Mouse (Mus musculus) layer of hippocampus, adult 2 months (tissue): ENCODE measurements at regions not wholly inside any gene's neighbourhood (a gene's known extent, or its start where the extent isn't known, plus 50 kb on each side); places are given as distances from the start of the nearest gene placed in this dataset.
A peak's percentile ranks its signal among the peaks of the same experiment; 100 is the strongest.

ENCODE experiments used
- DNase-seq, 2 experiments: peaks; one replicate each; pipeline ENCODE4 v3.0.0; 2022; ENCODE audit warnings: low spot score in 2 of 2
- H3K27ac ChIP-seq: fragments of 200-600 bp; 2 replicates; pipeline ENCODE4 v1.8.1; 2022
- H3K4me3 ChIP-seq: fragments of 200-600 bp; 2 replicates; pipeline ENCODE4 v1.8.1; 2022; ENCODE audit warnings: mild to moderate bottlenecking
- CTCF ChIP-seq: fragments of 200-600 bp; conservative IDR thresholded peaks from 2 replicates; pipeline ENCODE4 v1.8.1; 2022; ENCODE audit warnings: antibody characterized with exemption, mild to moderate bottlenecking, moderate library complexity

DNA sequence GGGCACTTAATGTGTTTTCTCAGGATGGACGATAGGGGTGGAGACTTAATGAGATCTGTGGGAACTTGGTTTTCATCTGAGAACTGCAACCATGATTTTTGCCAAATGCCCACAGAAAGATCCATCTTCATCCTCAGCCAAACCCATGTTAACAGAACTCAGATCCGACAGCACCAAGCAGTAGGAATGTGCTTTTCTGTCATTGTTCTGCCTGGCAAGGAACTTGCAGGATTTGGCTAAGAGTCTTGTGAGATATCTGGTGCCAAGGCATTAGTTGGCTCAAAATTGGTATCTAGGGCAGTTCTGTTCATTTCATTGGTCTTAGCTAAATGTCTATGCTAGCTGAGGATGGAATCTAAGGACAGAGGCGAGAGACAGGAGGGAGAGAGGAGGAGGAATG, 182.7 kb upstream of the Adra1b start:
- no peak overlapping the region for H3K27ac ChIP-seq
- no peak overlapping the region for H3K4me3 ChIP-seq
- DNase-seq, result no peak
- no peak for TF ChIP-seq CTCF

DNA sequence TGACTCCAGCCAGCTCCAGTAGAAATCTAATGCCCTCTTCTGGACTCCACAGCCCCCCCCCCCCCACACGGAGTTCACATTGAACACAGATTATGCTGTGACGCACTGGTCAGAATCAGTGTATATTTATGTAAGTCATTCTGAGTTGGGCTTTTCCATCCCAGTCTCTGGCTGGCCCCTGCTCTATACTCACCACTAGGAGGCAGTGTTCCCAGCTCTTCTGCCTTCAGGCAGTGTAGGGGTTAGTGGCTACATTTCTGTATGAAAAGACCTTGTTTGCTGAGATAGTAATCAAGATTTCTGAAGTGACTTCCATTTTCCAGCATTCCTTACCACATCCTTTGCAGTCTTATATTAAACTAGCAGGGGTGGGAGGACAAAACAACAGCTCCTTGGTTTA, 185.9 kb upstream of the Adra1b start:
- H3K4me3 ChIP-seq, result no peak overlapping the region
- peak; percentile 58 for TF ChIP-seq CTCF
- no peak for DNase-seq
- no peak overlapping the region for H3K27ac ChIP-seq

DNA sequence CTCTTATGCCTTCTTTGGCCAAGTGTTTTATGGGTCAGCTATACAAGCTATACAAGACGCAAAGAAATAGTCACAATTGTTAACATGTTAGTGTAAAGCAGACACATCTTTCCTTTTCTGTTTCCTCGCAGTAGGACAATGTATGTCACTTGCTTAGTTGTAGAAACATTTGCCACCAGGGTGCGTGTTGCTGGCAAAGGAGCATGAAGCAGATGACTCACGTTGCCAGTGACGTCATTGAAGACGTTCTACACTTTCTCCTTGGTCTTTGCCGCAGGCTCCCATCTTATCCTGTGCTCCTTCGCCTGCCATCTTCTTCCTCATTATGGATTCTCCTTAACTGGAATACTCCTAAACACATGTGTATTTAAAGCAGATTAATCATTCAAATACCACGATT, 188.5 kb upstream of the Adra1b start:
- Histone ChIP-seq H3K4me3 (no peak overlapping the region), H3K27ac (no peak overlapping the region)
- DNase-seq, result no peak
- TF ChIP-seq CTCF, result no peak

DNA sequence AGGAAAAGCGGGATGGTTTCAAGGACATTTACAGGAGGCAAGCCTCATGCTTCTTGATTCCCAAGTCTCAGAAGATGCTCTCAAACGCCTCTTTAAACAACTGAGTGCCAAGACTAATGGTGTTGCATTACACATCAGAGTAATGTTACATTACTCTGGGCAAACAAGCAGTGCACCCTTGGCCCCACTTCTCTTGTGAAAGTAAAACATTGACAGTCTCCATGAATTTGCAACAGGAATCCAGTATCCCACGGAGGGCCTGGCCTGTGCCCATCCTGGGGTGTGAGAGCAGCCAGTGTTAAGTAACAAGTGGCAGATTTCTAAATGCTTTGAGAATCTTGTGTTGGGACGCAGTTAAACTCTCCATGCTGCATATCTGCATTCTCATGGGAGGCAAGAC, 194.3 kb upstream of the Adra1b start:
- H3K27ac ChIP-seq, result no peak overlapping the region
- no peak for DNase-seq
- no peak for TF ChIP-seq CTCF
- no peak overlapping the region for H3K4me3 ChIP-seq

DNA sequence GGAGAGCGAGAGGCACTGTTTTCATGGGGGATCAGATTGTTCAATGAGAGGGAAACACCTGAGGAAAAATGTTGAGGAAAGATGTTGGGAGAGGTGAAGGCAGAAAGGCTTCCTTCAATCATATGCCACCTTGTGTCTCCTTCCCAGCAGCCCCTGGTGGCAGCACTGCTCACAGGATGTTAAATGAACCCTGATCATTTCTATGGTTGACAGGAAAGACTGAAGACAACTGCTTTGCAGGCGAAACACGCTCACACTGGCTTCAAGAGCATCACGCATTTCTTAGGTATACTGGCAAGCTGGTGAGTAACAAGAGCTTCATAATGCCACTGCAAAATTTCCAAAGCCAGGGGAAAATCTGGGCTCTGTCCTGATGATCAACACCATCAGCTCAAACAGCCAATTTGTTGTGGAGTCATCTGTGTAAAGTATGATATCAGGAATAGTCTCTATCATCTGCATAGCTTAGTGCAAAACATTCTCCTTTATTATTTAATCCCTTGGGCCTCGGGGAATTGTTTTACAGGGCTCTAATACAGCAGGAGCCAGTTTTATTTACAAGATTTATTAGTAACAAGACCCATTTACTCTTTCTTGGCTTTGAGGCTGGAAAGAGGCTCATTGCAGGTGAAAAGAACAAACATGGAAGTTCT, 202.3 kb upstream of the Adra1b start:
- peak; percentile 18; the same call in 1 of the 2 replicates for TF ChIP-seq CTCF
- Histone ChIP-seq H3K4me3 (no peak overlapping the region), H3K27ac (no peak overlapping the region)
- DNase-seq, result no peak

DNA sequence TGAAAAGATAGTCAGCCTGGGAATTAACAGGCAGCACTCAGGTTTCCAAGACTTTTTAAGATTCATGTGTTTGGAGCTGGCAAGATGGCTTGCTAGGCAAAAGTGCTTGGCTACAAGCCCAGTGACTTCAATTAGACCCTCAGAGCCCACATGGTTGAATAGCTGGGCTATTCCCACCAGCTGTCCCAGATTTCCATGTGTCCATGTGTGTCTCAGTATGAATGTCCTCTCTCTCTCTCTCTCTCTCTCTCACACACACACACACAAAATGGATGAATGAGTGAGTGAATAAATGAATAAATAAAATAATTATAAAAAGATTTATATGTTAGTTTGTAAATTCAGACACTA, 202.8 kb upstream of the Adra1b start:
- DNase-seq, result no peak
- no peak for TF ChIP-seq CTCF
- H3K4me3 ChIP-seq, result no peak overlapping the region
- no peak overlapping the region for H3K27ac ChIP-seq

DNA sequence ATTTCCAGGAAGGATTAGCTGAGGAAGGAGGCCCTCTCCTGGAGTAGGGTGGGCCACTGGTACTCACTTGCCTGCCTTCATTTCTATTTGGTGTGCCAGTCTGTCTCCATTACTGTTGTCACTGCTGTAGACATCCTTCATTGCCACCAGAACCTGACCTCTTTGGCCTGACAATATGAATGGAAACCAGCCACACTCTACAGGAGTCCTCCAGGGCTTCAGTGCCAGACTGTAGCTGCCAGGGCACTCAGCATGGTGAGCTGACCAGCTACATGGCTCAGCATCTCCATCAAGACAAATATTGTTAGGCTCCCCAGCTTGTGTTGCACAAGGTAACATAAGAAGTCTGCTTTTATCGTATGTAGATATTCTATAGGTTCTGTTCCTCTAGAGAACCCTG, 205.2 kb upstream of the Adra1b start:
- Histone ChIP-seq H3K4me3 (no peak overlapping the region), H3K27ac (no peak overlapping the region)
- no peak for TF ChIP-seq CTCF
- DNase-seq, result no peak

DNA sequence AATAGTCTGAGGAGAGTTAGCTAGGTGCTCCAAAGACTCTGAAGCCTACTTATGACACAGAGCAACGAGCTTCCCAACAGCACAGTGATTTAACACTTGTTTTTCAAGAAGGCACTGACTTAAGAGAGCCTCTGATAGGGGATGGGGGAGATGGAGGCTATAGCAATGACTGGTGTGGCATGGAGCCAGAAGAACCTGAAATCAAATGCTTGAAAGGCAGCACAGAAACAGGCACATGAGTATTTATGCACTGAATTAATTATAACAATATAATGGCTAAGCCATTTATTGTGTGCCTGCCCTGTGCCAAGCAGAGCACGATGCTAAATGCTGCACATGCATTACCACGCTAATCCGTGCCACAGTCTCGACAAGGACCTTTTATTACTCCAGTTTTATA, 210.5 kb upstream of the Adra1b start:
- no peak for TF ChIP-seq CTCF
- Histone ChIP-seq H3K4me3 (no peak overlapping the region), H3K27ac (no peak overlapping the region)
- DNase-seq, result no peak

DNA sequence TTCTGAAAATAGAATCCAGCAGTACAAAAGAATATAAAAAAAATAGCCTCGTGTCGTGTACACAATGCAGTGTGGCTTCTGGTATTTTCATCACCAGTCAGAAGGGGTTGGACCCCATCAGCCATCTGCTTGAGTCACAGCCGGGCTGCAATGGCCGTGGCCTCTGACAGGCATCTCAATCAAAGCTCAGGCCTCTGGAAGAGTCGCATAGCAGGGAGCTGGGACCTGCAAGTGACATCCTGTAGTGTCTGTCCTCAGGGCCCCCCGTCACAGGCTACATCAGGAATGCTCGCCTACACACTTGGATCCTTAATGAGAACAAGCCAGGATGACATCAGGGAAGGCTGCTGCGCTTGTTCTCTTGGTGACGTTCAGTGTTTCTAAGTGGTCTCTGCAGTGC, 226.1 kb upstream of the Adra1b start:
- Histone ChIP-seq H3K27ac (no peak overlapping the region), H3K4me3 (no peak overlapping the region)
- no peak for TF ChIP-seq CTCF
- DNase-seq, result peak; percentile 9 to 27

DNA sequence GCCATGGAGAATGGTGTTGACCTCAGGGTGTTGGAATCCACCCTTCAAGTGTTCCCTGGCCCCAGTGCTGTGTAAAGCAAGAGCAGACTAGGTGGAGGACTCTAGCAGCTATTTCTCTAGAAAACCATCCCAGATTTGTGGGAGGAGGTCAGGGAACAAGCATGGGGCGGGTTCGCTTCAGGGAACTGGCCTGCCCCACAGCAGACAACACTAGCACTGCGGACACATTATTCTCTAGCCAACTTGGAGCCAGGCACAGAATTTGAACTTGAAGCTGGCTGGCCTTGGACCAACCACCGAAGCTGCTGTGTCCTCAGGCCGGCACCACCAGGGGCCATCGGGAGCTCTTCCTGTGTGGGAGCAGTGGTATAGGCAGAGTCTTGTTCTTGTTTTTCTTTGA, 227.5 kb upstream of the Adra1b start:
- H3K4me3 ChIP-seq, result no peak overlapping the region
- TF ChIP-seq CTCF, result no peak
- no peak overlapping the region for H3K27ac ChIP-seq
- DNase-seq, result no peak

DNA sequence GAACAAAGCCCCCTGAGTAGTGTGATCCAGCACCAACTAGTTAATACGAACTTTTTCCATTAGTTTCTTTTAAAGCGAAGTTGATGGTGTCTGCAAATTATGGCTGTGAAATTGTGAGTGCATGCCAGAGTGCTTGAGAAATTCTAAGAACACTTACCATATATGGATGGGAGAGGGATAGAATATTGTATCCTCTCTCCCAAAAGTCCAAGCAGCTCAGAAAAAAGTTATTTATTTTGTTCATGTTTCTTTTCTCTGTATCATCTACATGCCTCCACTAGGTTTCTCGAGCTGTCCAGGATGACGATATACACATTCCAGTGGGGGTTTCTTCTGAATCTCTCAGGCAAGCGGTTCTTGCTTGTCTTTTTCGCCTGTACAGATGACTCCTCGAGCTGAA, 232.2 kb upstream of the Adra1b start:
- TF ChIP-seq CTCF, result no peak
- H3K27ac ChIP-seq, result no peak overlapping the region
- no peak for DNase-seq
- no peak overlapping the region for H3K4me3 ChIP-seq

DNA sequence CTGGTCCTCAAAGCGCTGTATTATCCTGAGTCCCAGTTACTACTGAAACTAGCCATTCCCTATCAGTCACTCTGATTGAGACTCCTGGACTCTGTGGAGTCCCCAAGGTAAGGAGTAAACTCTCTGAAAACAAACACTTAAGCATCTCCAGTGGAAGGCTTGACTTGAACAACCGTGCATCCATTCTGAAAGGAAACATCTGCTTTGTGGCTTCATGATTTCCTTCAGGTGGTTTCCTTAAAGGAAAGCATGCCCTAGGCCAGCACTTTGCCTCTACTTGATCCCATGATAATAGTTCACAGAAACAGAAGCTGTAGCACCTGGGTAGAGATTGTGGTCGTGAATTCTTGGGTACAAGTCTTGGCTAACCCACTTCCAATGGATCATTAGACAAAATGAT, 235.0 kb upstream of the Adra1b start:
- H3K4me3 ChIP-seq, result no peak overlapping the region
- TF ChIP-seq CTCF, result no peak
- DNase-seq, result no peak
- H3K27ac ChIP-seq, result no peak overlapping the region

DNA sequence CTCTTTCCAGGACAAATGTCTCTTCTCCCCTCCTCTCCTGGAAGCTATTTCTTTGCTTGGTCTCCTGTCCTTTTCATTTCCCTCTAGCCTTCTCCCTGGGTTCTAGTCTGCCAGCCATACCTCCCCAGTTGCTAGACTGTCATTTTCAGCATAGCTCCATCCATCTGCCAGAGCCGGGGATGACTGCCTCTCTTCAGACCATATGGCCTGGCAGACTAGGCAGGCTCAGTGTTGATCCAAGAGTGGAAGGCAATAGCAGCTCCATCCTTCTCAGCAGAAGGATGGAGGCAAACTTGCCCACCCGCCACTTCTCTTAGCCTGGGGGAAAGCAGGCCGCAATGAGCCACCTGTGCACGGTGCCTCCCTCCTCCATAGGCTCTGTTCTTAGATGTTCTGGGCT, 242.0 kb upstream of the Adra1b start:
- no peak overlapping the region for H3K27ac ChIP-seq
- no peak for TF ChIP-seq CTCF
- DNase-seq, result peak; percentile 15 to 27
- H3K4me3 ChIP-seq, result no peak overlapping the region

DNA sequence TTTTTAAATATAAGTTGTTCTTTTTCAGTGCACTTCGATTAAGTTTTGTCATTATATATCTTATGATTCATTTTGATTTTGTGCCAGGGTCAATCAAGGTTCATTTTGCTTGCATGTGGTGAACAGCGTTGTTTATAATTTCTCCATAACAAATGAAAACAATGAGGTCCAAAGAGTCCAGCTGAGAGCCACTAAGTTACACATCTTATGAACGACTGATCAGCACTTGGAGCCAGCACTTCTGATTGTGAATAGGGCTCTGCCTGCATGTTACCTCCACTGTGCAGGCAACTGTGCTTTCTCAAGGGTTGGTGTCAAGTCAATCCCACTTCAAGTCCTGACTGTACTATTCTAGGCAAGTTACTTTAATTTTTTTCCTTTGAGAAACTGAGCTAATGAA, 243.5 kb upstream of the Adra1b start:
- no peak for TF ChIP-seq CTCF
- no peak for DNase-seq
- H3K27ac ChIP-seq, result no peak overlapping the region
- H3K4me3 ChIP-seq, result no peak overlapping the region

DNA sequence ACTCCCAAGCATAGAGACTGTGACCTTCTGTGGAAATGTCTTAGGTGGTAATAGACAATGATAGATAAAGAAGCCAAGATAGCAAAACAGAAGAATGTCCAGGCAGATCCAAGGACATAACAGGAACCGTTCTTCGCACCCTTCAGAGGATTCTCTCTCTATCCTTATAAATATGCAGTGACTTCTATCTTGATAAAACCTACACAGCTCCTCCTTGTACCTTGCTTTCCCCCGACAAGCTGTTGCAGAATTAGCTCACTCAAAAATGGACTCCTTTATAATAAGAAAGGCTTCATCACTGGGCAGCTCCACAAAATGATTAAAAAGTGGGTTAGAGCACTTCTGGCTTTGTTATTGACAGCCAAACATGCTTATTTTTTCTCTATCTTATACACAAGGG, 245.4 kb upstream of the Adra1b start:
- DNase-seq, result no peak
- no peak overlapping the region for H3K4me3 ChIP-seq
- TF ChIP-seq CTCF, result no peak
- H3K27ac ChIP-seq, result no peak overlapping the region
